Mouse (Mus musculus) midbrain, postnatal 0 days (tissue): Measurements from ENCODE around the gene Col11a2. TPM values are rescaled to one million over a fixed set of nuclear protein-coding genes. Genes with fewer than 3 reads are reported as not detected.

Experiments
- ATAC-seq: fragments of 200-750 bp; cut with Nextera tagmentation; 2 replicates; pipeline ENCODE4 v1.8.0; 2017; ENCODE audit warnings: moderate number of reproducible peaks, mild to moderate bottlenecking, moderate TSS enrichment, moderate library complexity; ENCODE audit not compliant: low FRiP score
- DNase-seq: peaks from one replicate; pipeline ENCODE4 v3.0.0-alpha.2; 2015; ENCODE audit warnings: low spot score
- H3K27ac ChIP-seq: fragments of 300-500 bp; sonication (generic); 2 replicates; pipeline ENCODE4 v1.5.1; 2014; ENCODE audit warnings: low read depth, mild to moderate bottlenecking, low read length, mixed read lengths
- H3K27me3 ChIP-seq: fragments of 300-500 bp; sonication (generic); 2 replicates; pipeline ENCODE4 v1.6.1; 2014; ENCODE audit warnings: low read length, control low read depth, mixed read lengths; ENCODE audit not compliant: insufficient read depth
- H3K36me3 ChIP-seq: fragments of 300-500 bp; sonication (generic); 2 replicates; pipeline ENCODE4 v1.6.1; 2014; ENCODE audit warnings: low read length, control low read depth, mixed read lengths; ENCODE audit not compliant: insufficient read depth
- H3K4me1 ChIP-seq: fragments of 300-500 bp; sonication (generic); 2 replicates; pipeline ENCODE4 v1.6.1; 2014; ENCODE audit warnings: mild to moderate bottlenecking, control low read depth, antibody characterized with exemption, low read length, mixed read lengths; ENCODE audit not compliant: insufficient read depth
- H3K4me2 ChIP-seq: fragments of 300-500 bp; sonication (generic); 2 replicates; pipeline ENCODE4 v1.6.1; 2014; ENCODE audit warnings: low read depth, mild to moderate bottlenecking, low read length, mixed read lengths; ENCODE audit not compliant: poor library complexity, severe bottlenecking
- H3K4me3 ChIP-seq: fragments of 300-500 bp; sonication (generic); 2 replicates; pipeline ENCODE4 v1.5.1; 2014; ENCODE audit warnings: low read depth, mild to moderate bottlenecking, low read length, moderate library complexity
- H3K9ac ChIP-seq: fragments of 300-500 bp; sonication (generic); replicated peaks from 2 replicates; pipeline ENCODE4 v1.6.1; 2014; ENCODE audit warnings: mild to moderate bottlenecking, low read length, moderate library complexity, mixed read lengths; ENCODE audit not compliant: poor library complexity, severe bottlenecking
- H3K9me3 ChIP-seq: fragments of 300-500 bp; sonication (generic); 2 replicates; pipeline ENCODE4 v1.6.1; 2016; ENCODE audit warnings: low read length, control low read depth
- CTCF ChIP-seq: IDR thresholded peaks from 2 replicates; pipeline ENCODE4 v1.5.1; 2016; ENCODE audit warnings: antibody characterized with exemption, mild to moderate bottlenecking
- WGBS: fragments of 180-500 bp; shearing (Covaris S2); extraction: QIAGEN DNeasy Blood & Tissue Kit; methylation state at CpG from one replicate; pipeline ENCODE4 v1.1.7; 2014; 5-methylcytosine and 5-hydroxymethylcytosine counted together
- polyA plus RNA-seq: library from polyadenylated mRNA; unstranded; fragments of >200 nt; fragmentation: Nextera tagmentation; extraction: Ambion mirVana; gene quantifications from 2 replicates; pipeline ENCODE4 v1.2.1, GENCODE M21; 2015
- total RNA-seq: library from RNA; depleted of rRNA; stranded (reverse); fragments of >200 nt; gene quantifications from 2 replicates; pipeline ENCODE4 v1.2.3, GENCODE M21; 2014

Col11a2 gene
- total and polyA plus RNA-seq, 2 experiments from 2014 or later, result 4.6 to 17.9 TPM

- Histone ChIP-seq H3K9me3 (no peaks in the 10 kb centered on the region), H3K27me3 (no peaks in the 10 kb centered on the region), H3K27ac (peak overlapping the region; percentile 97), H3K4me2 (peak overlapping the region; percentile 97), H3K9ac (peak overlapping the region; percentile 96), H3K36me3 (peaks cover 30% of the 10 kb centered on the region), H3K4me1 (peaks cover 24% of the 10 kb centered on the region), H3K4me3 (peak overlapping the region; percentile 70)
- TF ChIP-seq CTCF, result no peak
- WGBS, result under 1% methylated on average over 34 of the region's 48 CpGs
- peak; percentile 51 for DNase-seq
- 0 out of 2 replicates have a peak, but pooled peaks have one; percentile 1 for ATAC-seq
Observed at GRCm38 (mm10) chr17:34032174-34032632, 7.0 kb upstream of the Col11a2 start.

GRCm38 (mm10) chr17:34032806-34033205 is 6.4 kb upstream of the Col11a2 start:
- peak overlapping the region; percentile 97; the same call in 1 of the 2 replicates for H3K27ac ChIP-seq
- peaks cover 36% of the 10 kb centered on the region for H3K36me3 ChIP-seq
- no peak for TF ChIP-seq CTCF
- ATAC-seq (no peak), DNase-seq (no peak)
- peak overlapping the region; percentile 96 for H3K9ac ChIP-seq
- H3K4me1 ChIP-seq, result peaks cover 24% of the 10 kb centered on the region
- peak overlapping the region; percentile 70 for H3K4me3 ChIP-seq
- peak overlapping the region; percentile 97 for H3K4me2 ChIP-seq
- 63% methylated on average over 9 of the region's 9 CpGs for WGBS
- no peaks in the 10 kb centered on the region for H3K27me3 ChIP-seq
- no peaks in the 10 kb centered on the region for H3K9me3 ChIP-seq

GRCm38 (mm10) chr17:34033441-34033840 is 5.8 kb upstream of the Col11a2 start:
- Histone ChIP-seq H3K36me3 (peaks cover 39% of the 10 kb centered on the region), H3K4me3 (no peak overlapping the region), H3K4me1 (peaks cover 20% of the 10 kb centered on the region), H3K9ac (no peak overlapping the region; the same call in 1 of the 2 replicates), H3K27me3 (no peaks in the 10 kb centered on the region), H3K4me2 (peak overlapping the region; percentile 97; the same call in 1 of the 2 replicates), H3K9me3 (no peaks in the 10 kb centered on the region), H3K27ac (no peak overlapping the region)
- WGBS, result 90% methylated on average over 9 of the region's 9 CpGs
- no peak for TF ChIP-seq CTCF
- ATAC-seq, result no peak
- no peak for DNase-seq

GRCm38 (mm10) chr17:34034064-34034463 is 5.2 kb upstream of the Col11a2 start:
- Histone ChIP-seq H3K27ac (no peak overlapping the region), H3K4me2 (no peak overlapping the region)
- no peak for ATAC-seq

GRCm38 (mm10) chr17:34035517-34035916 is 3.7 kb upstream of the Col11a2 start:
- no peak overlapping the region for H3K4me3 ChIP-seq
- TF ChIP-seq CTCF, result no peak
- H3K4me1 ChIP-seq, result peaks cover 11% of the 10 kb centered on the region
- no peaks in the 10 kb centered on the region for H3K9me3 ChIP-seq
- no peak overlapping the region for H3K4me2 ChIP-seq
- DNase-seq, result no peak
- WGBS, result 93% methylated on average over 9 of the region's 9 CpGs
- H3K9ac ChIP-seq, result no peak overlapping the region
- no peaks in the 10 kb centered on the region for H3K27me3 ChIP-seq
- H3K36me3 ChIP-seq, result peaks cover 24% of the 10 kb centered on the region
- H3K27ac ChIP-seq, result no peak overlapping the region
- ATAC-seq, result no peak

More at GRCm38 (mm10) chr17:34034064-34034463, 5.2 kb upstream of the Col11a2 start:
- no peaks in the 10 kb centered on the region for H3K27me3 ChIP-seq
- WGBS, result 69% methylated on average over 10 of the region's 10 CpGs
- H3K9ac ChIP-seq, result no peak overlapping the region
- peak; percentile 74 for TF ChIP-seq CTCF
- peaks cover 20% of the 10 kb centered on the region for H3K4me1 ChIP-seq
- no peak overlapping the region for H3K4me3 ChIP-seq
- peaks cover 32% of the 10 kb centered on the region for H3K36me3 ChIP-seq
- no peaks in the 10 kb centered on the region for H3K9me3 ChIP-seq
- DNase-seq, result peak; percentile 51

- no peak for ATAC-seq
- no peak for TF ChIP-seq CTCF
- 84% methylated on average over 10 of the region's 10 CpGs for WGBS
Observed at GRCm38 (mm10) chr17:34036647-34037046, 2.6 kb upstream of the Col11a2 start.

More at GRCm38 (mm10) chr17:34036647-34037046, 2.6 kb upstream of the Col11a2 start:
- H3K4me1 ChIP-seq, result peaks cover 8% of the 10 kb centered on the region
- no peaks in the 10 kb centered on the region for H3K27me3 ChIP-seq
- H3K36me3 ChIP-seq, result peaks cover 24% of the 10 kb centered on the region
- H3K9me3 ChIP-seq, result no peaks in the 10 kb centered on the region
- no peak overlapping the region for H3K9ac ChIP-seq
- DNase-seq, result no peak
- H3K4me3 ChIP-seq, result no peak overlapping the region
- no peak overlapping the region for H3K27ac ChIP-seq
- H3K4me2 ChIP-seq, result no peak overlapping the region
